Mouse (Mus musculus): ENCODE results near the gene Cdc27.
A peak's percentile ranks its signal among the peaks of the same experiment; 100 is the strongest.
"Not testable (repeated sequence)": the region's sequence is repeated elsewhere in the genome, so short reads cannot be mapped to it uniquely, and the experiment has no call there.

Cdc27 gene

GRCm38 (mm10) chr11:104571373-104571772 is 21.0 kb upstream of the Cdc27 start:
- not testable (repeated sequence) for DNase-seq (ENCODE audit: low spot score in 2 of 2)

GRCm38 (mm10) chr11:104570515-104570914 is 20.1 kb upstream of the Cdc27 start:
- not testable (repeated sequence) for DNase-seq (ENCODE audit: low spot score in 2 of 2)

- DNase-seq (ENCODE audit: low spot score in 2 of 2): no peak
Observed at GRCm38 (mm10) chr11:104568326-104568725, 17.9 kb upstream of the Cdc27 start.

GRCm38 (mm10) chr11:104567736-104568135 is 17.3 kb upstream of the Cdc27 start:
- DNase-seq (ENCODE audit: low spot score in 2 of 2): no peak

- no peak for DNase-seq (ENCODE audit: low spot score in 2 of 2)
Observed at GRCm38 (mm10) chr11:104566796-104567195, 16.4 kb upstream of the Cdc27 start.

- no peak for DNase-seq (ENCODE audit: low spot score in 2 of 2)
Observed at GRCm38 (mm10) chr11:104566097-104566496, 15.7 kb upstream of the Cdc27 start.

GRCm38 (mm10) chr11:104565172-104565571 is 14.8 kb upstream of the Cdc27 start:
- DNase-seq (ENCODE audit: low spot score in 2 of 2): no peak

- DNase-seq (ENCODE audit: low spot score in 2 of 2): peak in 1 of 2 experiments; percentile 30
Observed at GRCm38 (mm10) chr11:104563496-104563895, 13.1 kb upstream of the Cdc27 start.

GRCm38 (mm10) chr11:104560971-104561370 is 10.6 kb upstream of the Cdc27 start:
- DNase-seq (ENCODE audit: low spot score in 2 of 2): no peak

GRCm38 (mm10) chr11:104558651-104559403 is 8.4 kb upstream of the Cdc27 start:
- DNase-seq (ENCODE audit: low spot score in 2 of 2): no peak

- DNase-seq (ENCODE audit: low spot score in 2 of 2): no peak
Observed at GRCm38 (mm10) chr11:104558065-104558464, 7.6 kb upstream of the Cdc27 start.

GRCm38 (mm10) chr11:104549438-104550405 is 698 bp downstream of the Cdc27 start:
- peak; percentile 77 to 79 for DNase-seq (ENCODE audit: low spot score in 2 of 2)

GRCm38 (mm10) chr11:104547502-104547901 is 2.9 kb downstream of the Cdc27 start:
- DNase-seq (ENCODE audit: low spot score in 2 of 2): no peak

- DNase-seq (ENCODE audit: low spot score in 2 of 2): no peak
Observed at GRCm38 (mm10) chr11:104544507-104544906, 5.9 kb downstream of the Cdc27 start.

GRCm38 (mm10) chr11:104543337-104543736 is 7.1 kb downstream of the Cdc27 start:
- not testable (repeated sequence) for DNase-seq (ENCODE audit: low spot score in 2 of 2)

GRCm38 (mm10) chr11:104539811-104540210 is 10.6 kb downstream of the Cdc27 start:
- DNase-seq (ENCODE audit: low spot score in 2 of 2): no peak

GRCm38 (mm10) chr11:104537945-104538555 is 12.4 kb downstream of the Cdc27 start:
- no peak for DNase-seq (ENCODE audit: low spot score in 2 of 2)

- DNase-seq (ENCODE audit: low spot score in 2 of 2): no peak
Observed at GRCm38 (mm10) chr11:104536843-104537242, 13.6 kb downstream of the Cdc27 start.

- no peak for DNase-seq (ENCODE audit: low spot score in 2 of 2)
Observed at GRCm38 (mm10) chr11:104525935-104526334, 24.5 kb downstream of the Cdc27 start.

- no peak for DNase-seq (ENCODE audit: low spot score in 2 of 2)
Observed at GRCm38 (mm10) chr11:104512436-104512835, 38.0 kb downstream of the Cdc27 start.

- DNase-seq (ENCODE audit: low spot score in 2 of 2): no peak
Observed at GRCm38 (mm10) chr11:104510606-104511005, 39.8 kb downstream of the Cdc27 start.

GRCm38 (mm10) chr11:104508455-104508854 is 42.0 kb downstream of the Cdc27 start:
- DNase-seq (ENCODE audit: low spot score in 2 of 2): no peak
